Mouse (Mus musculus): ENCODE results near the gene Atg2b.
A peak's percentile ranks its signal among the peaks of the same experiment; 100 is the strongest.

The Atg2b gene

DNA sequence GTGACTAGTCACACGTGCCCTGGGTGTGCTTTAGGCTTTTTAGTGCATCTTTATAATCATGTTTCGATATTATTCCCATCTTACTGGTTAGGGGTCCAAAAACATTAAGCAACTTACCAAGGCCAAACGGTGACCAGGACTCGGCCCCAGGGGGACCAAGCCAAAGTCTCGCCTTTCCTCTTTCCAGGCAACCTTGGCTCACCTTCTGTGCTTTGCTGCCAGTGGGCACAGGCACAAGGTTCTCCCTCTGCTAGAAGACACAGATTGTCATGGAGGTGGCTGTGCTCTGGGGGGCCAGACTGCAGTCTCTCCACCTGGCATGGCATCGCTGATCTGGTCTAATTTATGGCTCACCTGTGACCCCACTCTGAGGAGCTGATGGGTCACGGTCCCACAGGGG lies 94.2 kb downstream of the Atg2b start:
- DNase-seq = no peak

- DNase-seq = no peak
Observed at GRCm38 (mm10) chr12:105587526-105587925, 97.5 kb downstream of the Atg2b start.

GRCm38 (mm10) chr12:105584851-105585250 lies 100.2 kb downstream of the Atg2b start:
- DNase-seq = peak; percentile 82 to 85

- DNase-seq = no peak
Observed at GRCm38 (mm10) chr12:105583484-105583883, 101.5 kb downstream of the Atg2b start.

GRCm38 (mm10) chr12:105582486-105582885 lies 102.5 kb downstream of the Atg2b start:
- DNase-seq = no peak

GRCm38 (mm10) chr12:105580490-105580889 lies 104.5 kb downstream of the Atg2b start:
- DNase-seq = no peak

DNA sequence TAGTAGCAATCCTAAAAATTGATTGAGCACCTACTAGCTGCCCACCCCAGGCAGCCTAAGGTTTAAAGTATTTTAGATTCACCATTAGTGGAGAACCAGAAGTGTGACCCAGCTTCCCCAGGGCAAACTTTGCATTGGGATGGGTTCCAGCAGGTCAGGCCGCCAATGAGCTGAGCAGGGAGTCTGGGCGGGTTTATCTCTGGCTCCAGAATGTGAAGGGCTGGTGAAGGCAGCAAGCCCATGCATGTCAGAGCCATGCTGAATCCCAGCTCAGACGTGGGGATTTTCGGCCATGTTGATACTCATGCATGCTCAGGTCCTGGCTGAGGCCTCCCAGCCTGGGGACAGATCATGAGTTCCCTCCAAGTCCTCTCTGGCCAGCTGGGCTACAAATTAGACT lies 110.7 kb downstream of the Atg2b start:
- no peak for DNase-seq

- DNase-seq = no peak
Observed at GRCm38 (mm10) chr12:105572622-105573021, 112.4 kb downstream of the Atg2b start.

DNA sequence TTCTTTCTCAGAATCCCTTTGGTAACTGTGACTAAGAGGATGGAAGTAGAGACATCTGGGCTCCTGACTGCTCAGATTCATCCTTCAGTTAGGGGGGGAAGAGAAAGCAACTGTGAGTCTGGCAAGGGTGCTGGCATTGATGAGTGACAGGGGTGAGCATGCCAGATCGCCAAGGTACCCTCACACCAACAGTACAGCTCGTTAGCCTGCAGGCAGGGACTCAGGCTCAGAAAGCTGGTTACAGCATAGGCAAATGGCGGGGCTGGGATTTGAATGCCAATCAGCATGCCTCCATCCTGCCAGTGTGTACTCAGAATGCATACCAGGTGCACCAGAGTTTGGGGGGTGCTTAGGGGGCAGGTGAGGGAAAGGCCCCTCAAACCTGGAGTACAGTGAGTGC lies 113.1 kb downstream of the Atg2b start:
- DNase-seq = no peak
